Mouse (Mus musculus): Measurements from ENCODE around the gene Stac3. TPM values are rescaled to one million over a fixed set of nuclear protein-coding genes. Genes with fewer than 3 reads are reported as not detected.

Gene Stac3
- 0.36 and 1.6 TPM in 2 replicates for polyA plus RNA-seq (2012; rRNA removed)

GRCm38 (mm10) chr10:127500894-127501893 lies at the start of gene Stac3:
Gene Stac3, plus strand, starts transcription at chr10:127501686.

GRCm38 (mm10) chr10:127514764-127515163 lies 13.3 kb downstream of the Stac3 start, which contains the start of gene Ndufa4l2:
Gene Ndufa4l2, plus strand, starts transcription at chr10:127514967.

GRCm38 (mm10) chr10:127522088-127522581 lies 20.6 kb downstream of the Stac3 start, which contains the start of gene Shmt2:
Gene Shmt2, minus strand, starts transcription at chr10:127522444.

DNA sequence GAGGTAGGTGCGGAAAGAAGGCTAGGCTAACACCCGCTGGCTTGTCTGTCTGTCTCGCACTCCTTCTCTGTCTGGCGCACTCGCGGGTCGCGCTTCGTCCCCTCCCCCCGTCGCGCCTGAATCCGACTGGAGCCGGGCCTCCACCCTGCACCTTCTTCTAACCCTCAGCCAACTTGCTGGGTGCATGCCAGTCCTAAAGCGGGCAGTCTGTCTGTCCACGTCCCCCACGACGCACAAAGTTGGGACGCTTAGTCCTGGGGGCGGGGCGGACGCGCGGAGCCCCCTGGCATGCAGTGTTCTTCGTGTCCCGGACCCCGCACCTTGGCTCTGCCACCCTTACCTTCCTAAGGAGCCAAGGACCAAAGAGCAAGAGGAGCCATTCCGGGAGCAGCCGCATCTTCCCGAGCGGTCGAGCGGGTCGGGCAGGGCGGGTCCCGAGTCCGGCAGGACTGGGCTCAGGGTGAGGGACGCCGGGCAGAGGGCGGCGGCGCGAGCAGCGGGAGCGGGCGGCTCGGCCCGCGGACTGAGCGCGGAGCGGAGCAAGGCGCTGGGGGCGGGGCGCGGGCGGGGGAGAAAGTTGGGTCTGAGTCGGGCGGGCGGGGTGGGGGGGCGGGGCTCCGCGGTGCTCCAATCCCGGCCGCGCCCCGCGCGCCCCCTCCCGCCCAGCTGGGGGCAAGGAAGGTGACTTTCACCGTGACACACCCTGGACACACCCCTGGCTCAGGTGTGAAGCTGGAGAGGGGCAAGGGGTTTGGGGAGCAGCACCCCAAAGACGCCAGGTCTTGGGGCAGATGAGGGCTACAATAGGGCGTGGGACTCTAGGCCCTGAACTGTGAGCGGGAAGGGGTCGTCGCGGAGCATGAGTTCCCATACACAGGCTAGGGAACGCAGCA lies 32.8 kb downstream of the Stac3 start, which contains the start of gene Nxph4:
Nxph4 (minus strand) TSS at position 524 of the 893 bp plus-strand sequence.

Other genes with a start within 250 kb of the Stac3 start
- gene Kif5a, start 238.3 kb upstream of the Stac3 start, polyA plus RNA-seq (2012; rRNA removed), result 0.11 and 0.12 TPM in 2 replicates
- gene Dctn2, start 235.3 kb upstream of the Stac3 start, polyA plus RNA-seq (2012; rRNA removed), result 57.7 and 61.0 TPM in 2 replicates
- 7.4 and 10.9 TPM in 2 replicates for gene Mbd6, start 212.7 kb upstream of the Stac3 start, polyA plus RNA-seq (2012; rRNA removed)
- gene Mars, start 189.9 kb upstream of the Stac3 start, polyA plus RNA-seq (2012; rRNA removed), result 62.7 and 64.4 TPM in 2 replicates
- gene Arhgap9, start 179.7 kb upstream of the Stac3 start, polyA plus RNA-seq (2012; rRNA removed), result 7.4 and 9.7 TPM in 2 replicates
- 0.95 and 0.98 TPM in 2 replicates for gene Gli1, start 159.7 kb upstream of the Stac3 start, polyA plus RNA-seq (2012; rRNA removed)
- gene Inhbe, start 147.3 kb upstream of the Stac3 start, polyA plus RNA-seq (2012; rRNA removed), result 0.46 and 0.53 TPM in 2 replicates
- 1.1 and 1.6 TPM in 2 replicates for gene Inhbc, start 131.3 kb upstream of the Stac3 start, polyA plus RNA-seq (2012; rRNA removed)
- gene R3hdm2, start 121.4 kb upstream of the Stac3 start, polyA plus RNA-seq (2012; rRNA removed), result 8.5 and 11.2 TPM in 2 replicates
- gene Ndufa4l2, start 13.3 kb downstream of the Stac3 start, polyA plus RNA-seq (2012; rRNA removed), result 1.8 and 2.2 TPM in 2 replicates
- 83.1 and 90.5 TPM in 2 replicates for gene Shmt2, start 20.8 kb downstream of the Stac3 start, polyA plus RNA-seq (2012; rRNA removed)
- not detected in 2 replicates for gene Nxph4, start 32.9 kb downstream of the Stac3 start, polyA plus RNA-seq (2012; rRNA removed)
- gene Lrp1, start 119.5 kb downstream of the Stac3 start, polyA plus RNA-seq (2012; rRNA removed), result 17.1 and 18.2 TPM in 2 replicates
- gene Stat6, start 141.3 kb downstream of the Stac3 start, polyA plus RNA-seq (2012; rRNA removed), result 9.8 and 11.0 TPM in 2 replicates
- gene Nemp1, start 165.2 kb downstream of the Stac3 start, polyA plus RNA-seq (2012; rRNA removed), result 5.7 and 6.6 TPM in 2 replicates
- gene Nab2, start 166.9 kb downstream of the Stac3 start, polyA plus RNA-seq (2012; rRNA removed), result 3.7 and 3.8 TPM in 2 replicates
- gene Myo1a, start 203.5 kb downstream of the Stac3 start, polyA plus RNA-seq (2012; rRNA removed), result 0.22 and 0.26 TPM in 2 replicates
- 19.2 and 23.8 TPM in 2 replicates for gene Tac2, start 222.8 kb downstream of the Stac3 start, polyA plus RNA-seq (2012; rRNA removed)
- gene Zbtb39, start 237.9 kb downstream of the Stac3 start, polyA plus RNA-seq (2012; rRNA removed), result 2.1 and 2.3 TPM in 2 replicates

All from liver, embryonic 14 days (tissue).